Mouse (Mus musculus): ENCODE results near the gene Hspa5.

- TF ChIP-seq POLR2A (IDR thresholded peaks at IDR 0.05; ENCODE audit: insufficient read depth, low read depth, low read length): no peak
- no peak for TF ChIP-seq CTCF (IDR thresholded peaks at IDR 0.05)
Measured at GRCm38 (mm10) chr2:34774493-34774892, 2.7 kb downstream of the Hspa5 start.
